Mouse (Mus musculus) neural tube, embryonic 12.5 days (tissue): ENCODE measurements around the gene Ldlrad3. TPM values are rescaled to one million over a fixed set of nuclear protein-coding genes. Genes with fewer than 3 reads are reported as not detected.

ENCODE experiments used
- ATAC-seq: fragments of 200-750 bp; cut with Nextera tagmentation; 2 replicates; pipeline ENCODE4 v1.8.0; 2017; ENCODE audit warnings: low read depth, mild to moderate bottlenecking, moderate TSS enrichment, moderate library complexity; ENCODE audit not compliant: low FRiP score
- H3K27ac ChIP-seq: fragments of 300-500 bp; sonication (generic); 2 replicates; pipeline ENCODE4 v1.5.1; 2016
- H3K27me3 ChIP-seq: fragments of 300-500 bp; sonication (generic); replicated peaks from 2 replicates; pipeline ENCODE4 v1.6.1; 2016; ENCODE audit warnings: mild to moderate bottlenecking
- H3K36me3 ChIP-seq: fragments of 300-500 bp; sonication (generic); 2 replicates; pipeline ENCODE4 v1.6.1; 2016; ENCODE audit warnings: mild to moderate bottlenecking
- H3K4me1 ChIP-seq: fragments of 300-500 bp; sonication (generic); 2 replicates; pipeline ENCODE4 v1.6.1; 2016
- H3K4me2 ChIP-seq: fragments of 300-500 bp; sonication (generic); replicated peaks from 2 replicates; pipeline ENCODE4 v1.6.1; 2016; ENCODE audit warnings: mild to moderate bottlenecking
- H3K4me3 ChIP-seq: fragments of 300-500 bp; sonication (generic); 2 replicates; pipeline ENCODE4 v1.5.1; 2016
- H3K9ac ChIP-seq: fragments of 300-500 bp; sonication (generic); 2 replicates; pipeline ENCODE4 v1.6.1; 2016; ENCODE audit warnings: mild to moderate bottlenecking
- H3K9me3 ChIP-seq: fragments of 300-500 bp; sonication (generic); 2 replicates; pipeline ENCODE4 v1.6.1; 2016; ENCODE audit warnings: mild to moderate bottlenecking
- WGBS: fragments of 180-500 bp; shearing (Covaris S2); methylation state at CpG from one replicate; pipeline ENCODE4 v1.1.7; 2016; 5-methylcytosine and 5-hydroxymethylcytosine counted together
- polyA plus RNA-seq: library from polyadenylated mRNA; unstranded; fragments of >200 nt; fragmentation: Nextera tagmentation; extraction: Ambion mirVana; gene quantifications from 2 replicates; pipeline ENCODE4 v1.2.1, GENCODE M21; 2016

Gene Ldlrad3
- polyA plus RNA-seq, 1 experiment from 2014 or later, result 57.9 TPM

- 70% methylated on average over 9 of the region's 9 CpGs for WGBS
- no peaks in the 10 kb centered on the region for H3K36me3 ChIP-seq
- H3K4me3 ChIP-seq, result no peak overlapping the region
- H3K27me3 ChIP-seq, result no peaks in the 10 kb centered on the region
- no peaks in the 10 kb centered on the region for H3K9me3 ChIP-seq
- peaks cover 44% of the 10 kb centered on the region for H3K4me1 ChIP-seq
- ATAC-seq, result peak; percentile 68; the same call in 1 of the 2 replicates
- no peak overlapping the region for H3K27ac ChIP-seq
- no peak overlapping the region for H3K9ac ChIP-seq
- no peak overlapping the region for H3K4me2 ChIP-seq
Observed at GRCm38 (mm10) chr2:102134510-102135262, 51.5 kb downstream of the Ldlrad3 start.

GRCm38 (mm10) chr2:102132945-102133558 is 53.1 kb downstream of the Ldlrad3 start:
- 53% methylated on average over 10 of the region's 10 CpGs for WGBS
- no peak overlapping the region for H3K4me3 ChIP-seq
- no peak overlapping the region for H3K9ac ChIP-seq
- no peaks in the 10 kb centered on the region for H3K27me3 ChIP-seq
- no peaks in the 10 kb centered on the region for H3K36me3 ChIP-seq
- no peak overlapping the region for H3K27ac ChIP-seq
- peaks cover 39% of the 10 kb centered on the region for H3K4me1 ChIP-seq
- ATAC-seq, result no peak
- H3K4me2 ChIP-seq, result no peak overlapping the region
- no peaks in the 10 kb centered on the region for H3K9me3 ChIP-seq

- no peak overlapping the region for H3K27ac ChIP-seq
- 87% methylated on average over 8 of the region's 8 CpGs for WGBS
- H3K36me3 ChIP-seq, result no peaks in the 10 kb centered on the region
- H3K9ac ChIP-seq, result no peak overlapping the region
- no peaks in the 10 kb centered on the region for H3K9me3 ChIP-seq
- no peak overlapping the region for H3K4me2 ChIP-seq
- ATAC-seq, result no peak
- H3K4me3 ChIP-seq, result no peak overlapping the region
- H3K27me3 ChIP-seq, result no peaks in the 10 kb centered on the region
- peaks cover 23% of the 10 kb centered on the region for H3K4me1 ChIP-seq
Observed at GRCm38 (mm10) chr2:102130198-102130845, 55.9 kb downstream of the Ldlrad3 start.

- no peak for ATAC-seq
- Histone ChIP-seq H3K27ac (no peak overlapping the region), H3K4me1 (peaks cover 19% of the 10 kb centered on the region), H3K4me2 (no peak overlapping the region), H3K9ac (no peak overlapping the region), H3K36me3 (no peaks in the 10 kb centered on the region), H3K27me3 (no peaks in the 10 kb centered on the region), H3K9me3 (no peaks in the 10 kb centered on the region), H3K4me3 (no peak overlapping the region)
- 89% methylated on average over 4 of the region's 4 CpGs for WGBS
Observed at GRCm38 (mm10) chr2:102129235-102129634, 57.0 kb downstream of the Ldlrad3 start.

- Histone ChIP-seq H3K9ac (no peak overlapping the region), H3K4me1 (peaks cover 19% of the 10 kb centered on the region), H3K27me3 (no peaks in the 10 kb centered on the region), H3K4me2 (no peak overlapping the region), H3K27ac (no peak overlapping the region), H3K4me3 (no peak overlapping the region), H3K36me3 (no peaks in the 10 kb centered on the region), H3K9me3 (no peaks in the 10 kb centered on the region)
- WGBS, result 75% methylated on average over 14 of the region's 14 CpGs
- no peak for ATAC-seq
Observed at GRCm38 (mm10) chr2:102128500-102129030, 57.6 kb downstream of the Ldlrad3 start.

- ATAC-seq, result no peak
- Histone ChIP-seq H3K9me3 (no peaks in the 10 kb centered on the region), H3K4me3 (no peak overlapping the region), H3K4me2 (no peak overlapping the region), H3K27me3 (no peaks in the 10 kb centered on the region), H3K27ac (no peak overlapping the region), H3K4me1 (peaks cover 14% of the 10 kb centered on the region), H3K36me3 (no peaks in the 10 kb centered on the region), H3K9ac (no peak overlapping the region)
- 77% methylated on average over 8 of the region's 8 CpGs for WGBS
Observed at GRCm38 (mm10) chr2:102127791-102128387, 58.3 kb downstream of the Ldlrad3 start.

GRCm38 (mm10) chr2:102127221-102127620 is 59.0 kb downstream of the Ldlrad3 start:
- Histone ChIP-seq H3K27me3 (no peaks in the 10 kb centered on the region), H3K4me3 (no peak overlapping the region), H3K4me2 (no peak overlapping the region), H3K9me3 (no peaks in the 10 kb centered on the region), H3K27ac (no peak overlapping the region), H3K9ac (no peak overlapping the region), H3K36me3 (no peaks in the 10 kb centered on the region), H3K4me1 (peaks cover 15% of the 10 kb centered on the region)
- WGBS, result 76% methylated on average over 9 of the region's 9 CpGs
- ATAC-seq, result no peak

- Histone ChIP-seq H3K9me3 (no peaks in the 10 kb centered on the region), H3K4me2 (no peak overlapping the region), H3K9ac (no peak overlapping the region), H3K27me3 (no peaks in the 10 kb centered on the region), H3K36me3 (no peaks in the 10 kb centered on the region), H3K4me1 (peaks cover 26% of the 10 kb centered on the region), H3K27ac (no peak overlapping the region), H3K4me3 (no peak overlapping the region)
- ATAC-seq, result no peak
- WGBS, result 91% methylated on average over 7 of the region's 7 CpGs
Observed at GRCm38 (mm10) chr2:102126076-102126475, 60.1 kb downstream of the Ldlrad3 start.

GRCm38 (mm10) chr2:102125042-102125441 is 61.1 kb downstream of the Ldlrad3 start:
- no peak overlapping the region for H3K9ac ChIP-seq
- no peak overlapping the region for H3K4me3 ChIP-seq
- H3K4me2 ChIP-seq, result no peak overlapping the region
- WGBS, result 76% methylated on average over 4 of the region's 4 CpGs
- H3K9me3 ChIP-seq, result no peaks in the 10 kb centered on the region
- H3K27me3 ChIP-seq, result no peaks in the 10 kb centered on the region
- no peaks in the 10 kb centered on the region for H3K36me3 ChIP-seq
- H3K27ac ChIP-seq, result no peak overlapping the region
- no peak for ATAC-seq
- peaks cover 30% of the 10 kb centered on the region for H3K4me1 ChIP-seq

- peaks cover 44% of the 10 kb centered on the region for H3K4me1 ChIP-seq
- WGBS, result 46% methylated on average over 1 of the region's 1 CpGs
- no peak overlapping the region for H3K27ac ChIP-seq
- H3K36me3 ChIP-seq, result no peaks in the 10 kb centered on the region
- H3K27me3 ChIP-seq, result no peaks in the 10 kb centered on the region
- no peaks in the 10 kb centered on the region for H3K9me3 ChIP-seq
- H3K4me3 ChIP-seq, result no peak overlapping the region
- 0 out of 2 replicates have a peak overlapping the region, but pooled peaks have one; percentile 1 for H3K4me2 ChIP-seq
- no peak for ATAC-seq
- no peak overlapping the region for H3K9ac ChIP-seq
Observed at GRCm38 (mm10) chr2:102122146-102122515, 64.1 kb downstream of the Ldlrad3 start.

- H3K27ac ChIP-seq, result peak overlapping the region; percentile 26; the same call in 1 of the 2 replicates
- no peak overlapping the region for H3K9ac ChIP-seq
- H3K4me1 ChIP-seq, result peaks cover 48% of the 10 kb centered on the region
- H3K9me3 ChIP-seq, result no peaks in the 10 kb centered on the region
- peak overlapping the region; percentile 1; the same call in 1 of the 2 replicates for H3K4me2 ChIP-seq
- 41% methylated on average over 4 of the region's 4 CpGs for WGBS
- no peaks in the 10 kb centered on the region for H3K27me3 ChIP-seq
- H3K4me3 ChIP-seq, result no peak overlapping the region
- H3K36me3 ChIP-seq, result no peaks in the 10 kb centered on the region
- ATAC-seq, result peak; percentile 39; the same call in 1 of the 2 replicates
Observed at GRCm38 (mm10) chr2:102121440-102122145, 64.6 kb downstream of the Ldlrad3 start.
